Mouse (Mus musculus): ENCODE measurements around the gene Snx17. TPM values are rescaled to one million over a fixed set of nuclear protein-coding genes. Genes with fewer than 3 reads are reported as not detected.

Snx17 gene
- polyA plus RNA-seq, 1 experiment = 134 TPM

DNA sequence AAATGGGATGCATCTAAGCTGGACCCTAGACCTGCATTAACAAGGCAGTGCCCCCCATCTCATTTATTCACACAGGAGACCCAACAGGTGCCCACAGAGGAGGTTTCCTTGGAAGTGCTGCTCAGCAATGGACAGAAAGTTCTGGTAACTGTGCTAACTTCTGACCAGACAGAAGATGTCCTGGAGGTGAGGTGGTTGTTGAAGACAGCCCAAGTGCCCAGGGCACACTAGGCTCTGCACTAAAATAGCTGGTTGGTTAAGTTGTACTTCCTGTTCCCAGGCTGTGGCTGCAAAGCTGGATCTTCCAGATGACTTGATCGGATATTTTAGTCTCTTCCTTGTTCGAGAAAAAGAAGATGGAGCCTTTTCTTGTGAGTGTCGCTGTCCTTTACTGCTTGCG lies 2.6 kb downstream of the Snx17 start:
- Histone ChIP-seq H3K27me3 (ENCODE audit: control insufficient read depth, insufficient read depth, low read length) (no peaks in the 10 kb centered on the region), H3K36me3 (ENCODE audit: control insufficient read depth, insufficient read depth, low read length) (peaks cover 55% of the 10 kb centered on the region), H3K27ac (ENCODE audit: control insufficient read depth, insufficient read depth, low read length) (no peak overlapping the region), H3K4me3 (ENCODE audit: control insufficient read depth, insufficient read depth, low read length) (no peak overlapping the region), H3K4me1 (replicated peaks; ENCODE audit: control insufficient read depth, insufficient read depth, low read length) (peaks cover 7% of the 10 kb centered on the region)
- TF ChIP-seq POLR2A (IDR thresholded peaks at IDR 0.05; ENCODE audit: control insufficient read depth, extremely low read depth, insufficient read depth, low read length, poor library complexity) = no peak
- no peak for DNase-seq
- 94% methylated on average over 4 of the region's 4 CpGs for WGBS

DNA sequence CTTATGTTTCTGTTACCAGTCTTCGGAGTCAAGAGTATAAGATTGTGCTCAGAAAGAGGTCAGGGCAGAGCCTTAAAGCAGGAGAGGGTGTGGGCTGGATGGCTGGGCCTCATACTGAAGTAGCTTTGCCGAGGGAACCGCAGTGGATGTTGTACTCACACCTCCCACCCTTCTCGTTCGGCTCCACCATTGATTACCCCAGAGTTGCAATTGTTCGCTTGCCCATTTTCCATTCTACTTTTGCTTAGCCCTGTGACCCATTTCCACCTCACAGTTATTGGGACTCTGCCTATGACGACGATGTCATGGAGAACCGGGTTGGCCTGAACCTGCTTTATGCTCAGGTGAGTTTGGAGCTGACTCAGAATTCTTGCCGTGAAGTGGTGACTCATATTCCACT lies 3.2 kb downstream of the Snx17 start:
- H3K4me3 ChIP-seq (ENCODE audit: control insufficient read depth, insufficient read depth, low read length) = no peak overlapping the region
- H3K4me1 ChIP-seq (replicated peaks; ENCODE audit: control insufficient read depth, insufficient read depth, low read length) = peaks cover 8% of the 10 kb centered on the region
- H3K27ac ChIP-seq (ENCODE audit: control insufficient read depth, insufficient read depth, low read length) = no peak overlapping the region
- peaks cover 55% of the 10 kb centered on the region for H3K36me3 ChIP-seq (ENCODE audit: control insufficient read depth, insufficient read depth, low read length)
- H3K27me3 ChIP-seq (ENCODE audit: control insufficient read depth, insufficient read depth, low read length) = no peaks in the 10 kb centered on the region
- WGBS = 96% methylated on average over 10 of the region's 10 CpGs
- no peak for TF ChIP-seq POLR2A (IDR thresholded peaks at IDR 0.05; ENCODE audit: control insufficient read depth, extremely low read depth, insufficient read depth, low read length, poor library complexity)
- TF ChIP-seq CTCF (IDR thresholded peaks at IDR 0.05; ENCODE audit: borderline replicate concordance, control insufficient read depth, extremely low read depth, insufficient read depth, low read length, poor library complexity) = no peak
- DNase-seq = no peak

DNA sequence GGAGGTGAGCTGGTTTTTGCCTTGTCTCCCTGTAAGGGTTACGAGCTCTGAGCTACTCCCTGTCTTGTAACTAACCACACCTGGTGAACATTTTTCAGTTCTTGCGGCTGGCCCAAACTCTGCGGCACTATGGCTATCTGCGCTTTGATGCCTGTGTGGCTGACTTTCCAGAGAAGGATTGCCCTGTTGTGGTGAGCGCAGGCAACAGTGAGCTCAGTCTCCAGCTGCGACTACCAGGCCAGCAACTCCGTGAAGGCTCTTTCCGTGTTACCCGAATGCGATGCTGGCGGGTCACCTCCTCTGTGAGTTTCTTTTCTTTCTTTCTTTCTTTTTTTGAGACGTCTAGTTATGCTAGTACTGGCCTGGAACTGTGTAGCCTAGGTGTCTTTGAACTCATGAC lies 4.0 kb downstream of the Snx17 start:
- DNase-seq = no peak
- no peak overlapping the region for H3K4me3 ChIP-seq (ENCODE audit: control insufficient read depth, insufficient read depth, low read length)
- H3K4me1 ChIP-seq (replicated peaks; ENCODE audit: control insufficient read depth, insufficient read depth, low read length) = peaks cover 8% of the 10 kb centered on the region
- no peak for TF ChIP-seq POLR2A (IDR thresholded peaks at IDR 0.05; ENCODE audit: control insufficient read depth, extremely low read depth, insufficient read depth, low read length, poor library complexity)
- no peak for TF ChIP-seq CTCF (IDR thresholded peaks at IDR 0.05; ENCODE audit: borderline replicate concordance, control insufficient read depth, extremely low read depth, insufficient read depth, low read length, poor library complexity)
- 97% methylated on average over 12 of the region's 12 CpGs for WGBS
- H3K27ac ChIP-seq (ENCODE audit: control insufficient read depth, insufficient read depth, low read length) = no peak overlapping the region
- H3K36me3 ChIP-seq (ENCODE audit: control insufficient read depth, insufficient read depth, low read length) = peaks cover 55% of the 10 kb centered on the region
- no peaks in the 10 kb centered on the region for H3K27me3 ChIP-seq (ENCODE audit: control insufficient read depth, insufficient read depth, low read length)

DNA sequence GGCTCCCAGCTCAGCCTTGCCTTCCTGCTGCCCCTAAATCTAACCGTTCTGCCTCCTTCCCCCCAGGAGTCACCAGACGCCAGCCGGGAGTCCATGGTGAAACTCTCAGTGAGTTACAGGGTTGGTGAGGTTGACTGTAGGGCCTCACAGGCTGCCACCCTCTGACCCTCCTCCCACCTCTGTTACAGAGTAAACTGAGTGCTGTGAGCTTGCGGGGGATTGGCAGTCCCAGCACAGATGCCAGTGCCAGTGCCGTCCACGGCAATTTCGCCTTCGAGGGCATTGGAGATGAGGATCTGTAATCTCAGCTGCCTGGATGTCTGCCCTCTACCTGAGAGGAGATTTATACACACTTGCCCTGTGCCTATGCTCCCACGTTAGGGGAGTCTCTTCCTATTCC lies 5.1 kb downstream of the Snx17 start:
- DNase-seq = no peak
- Histone ChIP-seq H3K27me3 (ENCODE audit: control insufficient read depth, insufficient read depth, low read length) (no peaks in the 10 kb centered on the region), H3K4me1 (replicated peaks; ENCODE audit: control insufficient read depth, insufficient read depth, low read length) (peaks cover 13% of the 10 kb centered on the region), H3K4me3 (ENCODE audit: control insufficient read depth, insufficient read depth, low read length) (no peak overlapping the region), H3K27ac (ENCODE audit: control insufficient read depth, insufficient read depth, low read length) (no peak overlapping the region), H3K36me3 (ENCODE audit: control insufficient read depth, insufficient read depth, low read length) (peaks cover 58% of the 10 kb centered on the region)
- 96% methylated on average over 9 of the region's 9 CpGs for WGBS
- TF ChIP-seq POLR2A (IDR thresholded peaks at IDR 0.05; ENCODE audit: control insufficient read depth, extremely low read depth, insufficient read depth, low read length, poor library complexity) (no peak), CTCF (IDR thresholded peaks at IDR 0.05; ENCODE audit: borderline replicate concordance, control insufficient read depth, extremely low read depth, insufficient read depth, low read length, poor library complexity) (no peak)

DNA sequence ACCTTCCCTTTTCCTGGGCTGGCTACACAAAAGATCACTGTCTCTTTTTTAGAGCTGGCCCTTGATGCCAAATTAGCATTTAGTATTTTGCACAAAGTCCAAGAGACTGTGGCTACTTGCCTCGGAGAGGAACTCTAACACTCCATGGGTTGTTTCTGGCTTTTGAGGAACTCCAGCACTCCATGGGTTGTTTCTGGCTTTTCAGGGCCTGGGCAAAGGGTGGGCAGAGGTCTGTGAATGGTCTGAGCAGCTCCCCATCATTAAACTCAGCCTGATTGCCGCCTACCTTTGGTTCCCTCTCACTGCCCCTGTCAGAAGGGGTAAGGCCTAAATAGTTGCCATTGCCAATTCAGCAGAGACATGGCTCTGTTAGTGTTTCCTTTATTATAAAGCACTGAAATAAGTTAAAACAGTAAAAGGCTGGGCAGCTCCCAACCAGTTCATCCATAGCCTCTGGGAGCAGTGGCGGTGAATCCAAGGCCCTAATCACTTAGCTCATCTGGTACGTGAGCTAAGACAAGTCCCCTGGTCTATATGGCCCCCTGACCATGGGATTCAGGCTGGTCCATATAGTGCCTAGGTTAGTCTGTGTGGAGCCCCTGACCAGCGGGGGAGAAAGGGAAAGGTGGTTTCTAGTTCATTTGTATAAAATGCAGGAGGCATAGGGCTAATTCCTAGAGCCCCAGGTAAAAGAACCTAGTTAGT lies 5.7 kb downstream of the Snx17 start:
- Histone ChIP-seq H3K4me3 (ENCODE audit: control insufficient read depth, insufficient read depth, low read length) (no peak overlapping the region), H3K4me1 (replicated peaks; ENCODE audit: control insufficient read depth, insufficient read depth, low read length) (peaks cover 13% of the 10 kb centered on the region), H3K36me3 (ENCODE audit: control insufficient read depth, insufficient read depth, low read length) (peaks cover 61% of the 10 kb centered on the region), H3K27ac (ENCODE audit: control insufficient read depth, insufficient read depth, low read length) (no peak overlapping the region), H3K27me3 (ENCODE audit: control insufficient read depth, insufficient read depth, low read length) (no peaks in the 10 kb centered on the region)
- WGBS = 94% methylated on average over 5 of the region's 5 CpGs
- TF ChIP-seq POLR2A (IDR thresholded peaks at IDR 0.05; ENCODE audit: control insufficient read depth, extremely low read depth, insufficient read depth, low read length, poor library complexity) (no peak), CTCF (IDR thresholded peaks at IDR 0.05; ENCODE audit: borderline replicate concordance, control insufficient read depth, extremely low read depth, insufficient read depth, low read length, poor library complexity) (no peak)
- no peak for DNase-seq

DNA sequence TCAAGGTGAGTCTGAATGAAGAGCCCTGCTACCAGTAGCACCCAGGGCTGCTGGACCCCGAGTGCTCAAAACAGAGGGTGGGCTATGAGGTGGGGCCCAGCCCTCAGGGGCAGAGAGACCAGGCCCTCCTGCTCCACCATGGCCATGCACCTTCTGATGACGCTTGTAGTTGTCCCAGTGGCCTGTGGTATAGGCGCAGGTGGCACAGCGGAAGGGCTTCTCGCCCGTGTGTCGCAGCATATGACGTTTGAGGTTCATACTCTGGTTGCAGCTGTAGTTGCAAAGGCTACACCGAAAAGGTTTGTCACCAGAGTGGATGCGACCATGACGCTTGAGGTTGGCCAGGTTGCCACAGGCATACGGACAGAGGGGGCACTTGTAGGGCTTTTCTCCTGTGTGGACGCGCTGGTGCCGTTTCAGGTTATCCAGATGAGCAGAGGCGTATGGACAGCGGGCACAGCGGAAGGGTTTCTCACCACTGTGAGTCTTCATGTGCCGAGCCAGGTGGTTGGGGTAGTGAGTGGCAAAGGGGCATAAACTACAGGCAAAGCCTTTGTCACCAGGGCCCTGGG lies 6.4 kb downstream of the Snx17 start:
- H3K36me3 ChIP-seq (ENCODE audit: control insufficient read depth, insufficient read depth, low read length) = peaks cover 62% of the 10 kb centered on the region
- H3K27ac ChIP-seq (ENCODE audit: control insufficient read depth, insufficient read depth, low read length) = no peak overlapping the region
- no peaks in the 10 kb centered on the region for H3K27me3 ChIP-seq (ENCODE audit: control insufficient read depth, insufficient read depth, low read length)
- no peak for TF ChIP-seq POLR2A (IDR thresholded peaks at IDR 0.05; ENCODE audit: control insufficient read depth, extremely low read depth, insufficient read depth, low read length, poor library complexity)
- TF ChIP-seq CTCF (IDR thresholded peaks at IDR 0.05; ENCODE audit: borderline replicate concordance, control insufficient read depth, extremely low read depth, insufficient read depth, low read length, poor library complexity) = no peak
- WGBS = 98% methylated on average over 19 of the region's 19 CpGs
- H3K4me1 ChIP-seq (replicated peaks; ENCODE audit: control insufficient read depth, insufficient read depth, low read length) = peaks cover 13% of the 10 kb centered on the region
- no peak for DNase-seq
- H3K4me3 ChIP-seq (ENCODE audit: control insufficient read depth, insufficient read depth, low read length) = no peak overlapping the region

All from thymus, adult 2 months (tissue).